Mouse (Mus musculus): ENCODE measurements around the gene Rarg.
A peak's percentile ranks its signal among the peaks of the same experiment; 100 is the strongest.

Gene Rarg

DNA sequence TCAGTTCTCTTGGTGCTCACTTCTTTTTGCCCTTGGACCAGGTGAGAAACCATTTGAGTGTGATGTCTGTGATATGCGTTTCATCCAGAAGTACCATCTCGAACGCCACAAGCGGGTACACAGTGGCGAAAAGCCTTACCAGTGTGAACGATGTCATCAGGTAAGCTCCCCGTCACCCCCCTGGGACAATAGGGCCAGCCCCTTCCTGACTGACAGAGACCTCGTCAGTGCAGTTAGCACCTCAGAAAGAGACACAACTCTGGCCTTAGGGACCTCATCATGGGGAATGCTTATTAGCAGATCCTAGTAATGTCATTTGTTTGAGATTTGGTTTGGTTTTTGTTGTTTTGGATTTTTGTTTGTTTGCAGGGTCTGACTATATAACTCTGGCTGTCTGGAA lies 48.2 kb downstream of the Rarg start:
- no peak for ATAC-seq (ENCODE audit: insufficient number of reproducible peaks, low FRiP score, low TSS enrichment)

DNA sequence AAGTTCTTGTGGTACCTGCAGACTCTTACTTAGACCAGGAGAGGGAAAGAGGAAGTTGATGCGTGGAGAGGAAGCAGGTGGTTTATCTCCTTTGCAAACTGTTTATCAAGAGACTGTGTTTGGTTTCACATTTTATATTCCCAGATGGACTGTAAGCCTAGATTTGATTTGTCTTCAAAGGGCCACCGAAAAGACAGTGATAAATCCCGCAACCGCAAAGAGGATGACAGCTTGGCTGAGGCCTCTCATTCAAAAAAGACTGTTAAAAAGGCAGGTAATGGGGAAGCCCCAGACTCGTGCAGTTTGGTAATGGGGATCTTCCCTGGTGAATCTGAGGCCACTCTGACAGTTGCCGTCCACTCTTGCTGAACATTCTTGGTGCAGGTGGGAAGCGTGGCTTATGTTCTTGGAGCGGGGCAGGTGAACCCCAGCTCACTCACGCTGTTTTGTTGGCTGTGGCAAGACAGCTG lies 49.2 kb downstream of the Rarg start:
- no peak for ATAC-seq (ENCODE audit: insufficient number of reproducible peaks, low FRiP score, low TSS enrichment)

DNA sequence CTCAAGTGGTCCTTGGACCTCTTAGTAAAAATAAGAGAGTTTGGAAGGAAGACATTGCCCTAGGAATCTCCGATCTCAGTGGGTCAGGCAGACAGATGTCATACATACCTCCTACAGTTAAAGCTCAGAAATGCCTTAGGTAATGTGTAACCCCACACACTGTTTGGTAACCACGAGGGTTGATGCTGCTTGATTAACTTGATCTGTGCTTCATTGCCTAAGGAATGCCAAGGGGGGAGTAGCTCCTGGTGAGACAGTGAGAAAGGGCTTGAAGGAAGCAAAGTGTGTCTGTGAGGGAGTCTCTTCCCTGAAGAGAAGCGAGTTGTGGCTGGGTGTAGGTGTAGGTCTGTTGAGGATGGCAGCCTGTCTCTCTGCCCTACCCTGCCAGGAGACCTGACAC lies 50.0 kb downstream of the Rarg start:
- ATAC-seq (ENCODE audit: insufficient number of reproducible peaks, low FRiP score, low TSS enrichment): no peak

DNA sequence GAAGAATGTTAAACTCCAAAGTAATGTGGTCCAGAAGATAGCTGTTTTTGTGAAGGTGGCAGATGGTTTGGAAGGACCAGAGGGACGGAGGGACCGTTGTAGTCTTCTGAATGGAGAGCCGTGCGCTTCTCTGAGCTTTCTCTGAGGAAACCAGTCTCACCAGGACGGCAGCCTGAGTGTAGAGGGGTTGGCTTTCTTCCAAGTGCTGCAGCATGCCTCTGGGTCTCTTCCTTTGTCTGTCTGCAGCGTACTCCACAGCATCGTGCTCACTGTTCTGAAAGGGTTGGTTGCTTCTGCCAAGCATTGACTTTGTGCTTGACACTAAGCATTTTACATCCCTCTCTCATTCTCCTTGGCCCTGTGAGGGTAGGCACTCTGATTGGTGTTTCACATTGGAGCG lies 51.5 kb downstream of the Rarg start:
- ATAC-seq (ENCODE audit: insufficient number of reproducible peaks, low FRiP score, low TSS enrichment): no peak

DNA sequence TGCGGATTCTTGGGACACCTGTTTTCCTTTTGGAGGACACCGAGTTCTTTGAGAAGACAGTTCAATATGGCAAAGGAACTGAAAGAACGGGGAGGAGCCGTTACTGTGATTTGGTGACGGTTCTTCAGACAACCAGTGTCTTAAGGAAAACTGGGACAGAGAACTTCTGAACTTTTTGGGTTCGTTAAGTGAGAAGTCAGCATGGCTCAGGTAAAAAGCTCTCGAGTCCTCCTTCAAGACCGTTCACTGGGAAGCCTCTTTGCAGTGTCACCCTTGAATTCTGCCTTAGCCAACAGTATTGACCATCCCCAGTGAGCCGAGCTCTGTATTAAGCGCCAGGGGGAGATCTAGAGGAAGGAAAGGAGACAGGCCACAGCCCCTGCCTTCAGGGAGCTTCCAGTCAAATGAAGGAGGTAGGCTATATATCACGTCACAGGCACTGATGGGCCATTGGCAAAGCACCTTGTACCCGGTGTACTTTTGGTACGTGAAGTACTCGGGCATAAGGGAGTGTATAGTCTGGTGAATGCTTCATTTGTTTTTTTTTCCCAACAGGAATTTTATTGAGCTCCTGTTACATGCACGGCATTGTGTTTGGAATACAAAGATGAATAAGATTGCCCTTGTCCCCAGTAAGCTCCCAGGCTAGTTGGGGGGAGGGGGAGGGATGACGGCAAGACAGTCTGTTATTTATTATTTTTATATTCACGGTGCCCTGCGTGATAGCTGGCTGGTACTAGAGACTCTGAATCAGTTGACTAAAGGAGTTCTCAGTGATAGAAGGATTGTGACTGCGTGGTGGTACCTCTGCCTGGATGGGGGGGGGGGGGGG lies 52.4 kb downstream of the Rarg start, which contains the start of gene Csad:
TSS of gene Csad (minus strand) at position 51 of the 832 bp plus-strand sequence.
- ATAC-seq (ENCODE audit: insufficient number of reproducible peaks, low FRiP score, low TSS enrichment): no peak

DNA sequence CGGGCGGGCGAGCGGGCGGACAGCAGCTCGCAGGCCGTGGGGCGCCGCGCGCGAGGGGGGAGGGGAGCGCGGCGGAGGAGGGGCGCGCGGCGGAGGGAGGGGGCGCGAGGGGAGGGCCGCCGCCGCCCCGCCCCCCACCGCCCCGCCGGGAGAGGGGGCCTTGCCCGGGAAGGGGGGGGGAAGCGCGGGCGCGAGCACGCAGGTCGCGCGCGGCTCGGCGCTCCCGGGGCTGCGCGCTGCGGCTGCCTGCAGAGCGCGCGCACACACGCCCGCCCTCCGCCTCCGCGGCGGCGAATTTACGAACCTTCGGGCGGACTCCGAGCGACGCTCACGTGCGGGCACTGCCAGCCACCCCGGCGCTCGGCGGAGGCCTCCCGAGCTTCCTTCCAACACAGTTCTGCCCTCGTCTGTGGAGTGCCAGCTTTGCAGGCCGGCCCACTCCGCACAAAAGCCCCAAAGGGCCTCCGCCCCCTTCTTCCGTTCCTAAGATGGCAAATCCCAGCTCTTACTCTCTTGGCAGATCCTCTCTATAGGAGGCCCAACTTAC lies 53.4 kb downstream of the Rarg start:
- ATAC-seq (ENCODE audit: insufficient number of reproducible peaks, low FRiP score, low TSS enrichment): peak; percentile 38; the same call in 1 of the 2 replicates

DNA sequence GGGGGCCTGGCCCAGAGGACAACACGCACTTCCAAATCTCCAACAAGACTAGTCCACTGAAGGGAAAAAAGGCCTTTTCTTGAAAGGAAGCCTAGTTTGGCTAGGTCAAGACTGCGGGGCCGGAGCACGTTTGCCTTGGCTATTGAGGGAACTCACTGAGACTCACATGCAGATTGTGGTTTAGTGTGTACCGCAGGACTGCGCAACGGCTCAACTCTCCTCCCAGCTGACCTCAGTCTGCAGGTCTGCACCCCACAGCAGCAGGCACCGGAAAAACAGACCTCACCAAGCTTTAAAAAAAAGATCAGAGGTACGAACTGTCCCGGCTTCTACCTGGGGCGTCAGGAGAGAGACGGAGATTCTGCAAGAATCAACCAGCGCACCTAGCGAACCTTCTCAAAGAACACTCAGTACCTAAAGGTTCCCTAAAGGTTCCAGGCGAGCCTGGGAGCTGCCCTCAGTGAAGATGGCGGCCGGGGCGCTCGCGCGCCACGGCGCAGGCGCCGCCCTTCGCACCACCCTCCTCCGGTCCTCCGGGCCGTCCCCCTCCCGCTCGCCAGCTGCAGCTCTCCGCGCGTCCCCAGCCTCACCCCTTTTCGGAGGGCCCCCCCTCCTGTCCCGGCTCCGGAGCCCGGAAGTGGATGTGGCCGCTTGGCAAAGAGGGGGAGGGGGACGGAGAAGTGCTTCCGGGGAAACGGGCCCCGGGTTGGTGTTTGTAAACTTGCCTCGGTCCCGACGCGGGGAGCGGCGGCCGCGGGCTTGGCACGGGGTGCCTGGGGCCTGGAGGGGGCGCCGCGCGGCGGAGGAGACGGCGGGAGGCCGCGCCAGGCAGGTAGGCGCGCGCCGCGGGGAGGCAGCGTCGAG lies 54.1 kb downstream of the Rarg start, which contains the start of gene Zfp740:
TSS of gene Zfp740 (plus strand) at position 279 of the 864 bp plus-strand sequence.
- ATAC-seq (ENCODE audit: insufficient number of reproducible peaks, low FRiP score, low TSS enrichment): peak; percentile 94

DNA sequence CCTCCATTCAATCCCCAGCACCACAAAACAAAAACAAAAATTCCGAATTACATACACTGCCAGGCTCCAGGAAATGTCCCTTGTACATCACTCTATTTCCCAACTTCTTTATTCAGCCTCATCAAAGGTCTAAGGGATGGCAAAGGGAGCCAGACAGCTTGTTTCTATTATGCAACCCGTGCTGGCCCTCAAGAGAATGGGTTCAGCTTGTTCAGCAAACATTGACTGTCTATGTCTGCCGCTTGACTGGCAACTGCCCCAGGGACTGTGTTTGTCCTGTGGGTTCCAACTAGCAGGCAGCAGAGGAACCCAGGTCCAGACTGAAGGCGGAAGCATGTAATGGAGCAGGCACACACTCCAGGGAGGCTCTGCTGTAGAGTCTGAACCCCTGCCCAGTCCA lies 58.5 kb downstream of the Rarg start:
- no peak for ATAC-seq (ENCODE audit: insufficient number of reproducible peaks, low FRiP score, low TSS enrichment)

DNA sequence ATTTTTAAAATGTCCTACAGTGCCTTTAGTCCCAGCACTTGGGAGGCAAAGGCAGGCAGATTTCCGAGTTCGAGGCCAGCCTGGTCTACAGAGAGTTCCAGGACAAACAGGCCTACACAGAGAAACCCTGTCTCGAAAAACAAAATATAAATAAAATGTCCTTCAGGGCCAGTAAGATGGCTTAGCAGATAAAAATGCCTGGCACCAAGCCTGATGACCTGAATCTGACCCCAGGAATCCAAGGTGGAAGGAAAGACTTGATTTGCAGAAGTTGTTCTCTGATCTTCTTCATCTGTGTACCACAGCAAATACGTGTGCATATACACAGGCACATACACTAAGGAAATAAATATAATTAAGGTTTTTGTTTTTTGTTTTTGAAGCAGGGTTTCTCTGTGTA lies 61.9 kb downstream of the Rarg start:
- ATAC-seq (ENCODE audit: insufficient number of reproducible peaks, low FRiP score, low TSS enrichment): no peak

DNA sequence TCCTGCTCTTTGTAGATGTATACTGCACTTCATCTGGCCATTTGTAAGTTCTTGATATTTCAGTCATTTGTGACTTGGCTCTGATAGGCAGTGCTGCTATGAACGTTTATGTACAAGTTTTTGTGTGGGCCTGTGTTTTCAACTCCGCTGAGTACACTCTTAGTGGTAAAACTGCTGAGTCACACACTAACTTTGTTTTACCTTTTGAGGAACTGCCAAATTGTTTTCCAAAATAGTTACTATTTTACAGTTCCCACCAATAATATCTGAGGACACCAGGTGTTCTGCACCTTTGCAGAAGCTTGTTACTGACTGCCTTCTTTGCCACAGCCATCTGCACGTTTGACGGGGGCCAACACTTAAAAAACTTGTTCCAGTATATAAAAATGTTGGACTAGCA lies 62.9 kb downstream of the Rarg start:
- ATAC-seq (ENCODE audit: insufficient number of reproducible peaks, low FRiP score, low TSS enrichment): no peak

DNA sequence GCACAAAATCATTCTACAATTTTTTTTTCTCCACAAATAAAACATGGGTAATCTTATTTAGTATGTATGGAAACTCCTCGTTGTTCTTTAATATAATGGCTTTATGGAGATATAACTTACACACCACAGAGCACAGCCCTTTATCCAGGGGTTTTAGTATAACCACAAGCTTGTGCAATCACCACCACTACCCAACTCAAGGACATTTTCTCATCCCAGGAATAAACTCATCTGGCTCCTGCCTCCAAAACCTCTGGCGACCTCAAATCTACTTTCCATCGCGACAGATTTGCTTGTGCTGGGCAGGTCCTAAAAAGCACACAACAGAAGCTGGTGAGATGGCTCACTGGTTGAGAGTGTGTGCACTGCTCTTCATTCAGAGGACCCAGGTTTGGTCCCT lies 63.7 kb downstream of the Rarg start:
- ATAC-seq (ENCODE audit: insufficient number of reproducible peaks, low FRiP score, low TSS enrichment): no peak

DNA sequence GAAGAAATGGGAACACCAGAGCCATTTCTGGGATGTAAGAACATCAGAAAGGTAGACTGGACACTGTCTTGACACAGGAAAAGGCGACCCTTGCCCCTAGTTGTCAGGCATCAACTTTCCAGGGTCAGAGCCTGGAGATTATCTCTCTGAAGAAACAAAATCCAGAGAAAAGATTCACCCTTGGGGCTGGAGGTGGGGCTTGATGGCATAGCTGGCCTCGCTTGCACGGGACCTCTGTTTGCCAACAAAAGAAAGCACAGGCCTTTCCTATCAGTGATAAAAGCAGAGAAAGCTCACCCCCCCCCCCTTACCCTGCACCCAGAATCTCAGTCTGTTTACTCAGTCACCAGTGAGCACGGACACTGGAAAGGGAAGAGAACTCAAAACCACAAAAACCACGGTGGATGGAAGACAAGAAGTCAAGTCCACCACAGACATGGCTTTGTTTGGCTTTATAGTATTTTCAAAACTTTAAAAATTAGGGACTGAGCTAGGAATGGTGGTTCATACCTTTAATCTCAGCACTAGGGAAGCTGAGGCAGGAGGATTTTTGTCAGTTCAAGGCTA lies 64.4 kb downstream of the Rarg start:
- no peak for ATAC-seq (ENCODE audit: insufficient number of reproducible peaks, low FRiP score, low TSS enrichment)

DNA sequence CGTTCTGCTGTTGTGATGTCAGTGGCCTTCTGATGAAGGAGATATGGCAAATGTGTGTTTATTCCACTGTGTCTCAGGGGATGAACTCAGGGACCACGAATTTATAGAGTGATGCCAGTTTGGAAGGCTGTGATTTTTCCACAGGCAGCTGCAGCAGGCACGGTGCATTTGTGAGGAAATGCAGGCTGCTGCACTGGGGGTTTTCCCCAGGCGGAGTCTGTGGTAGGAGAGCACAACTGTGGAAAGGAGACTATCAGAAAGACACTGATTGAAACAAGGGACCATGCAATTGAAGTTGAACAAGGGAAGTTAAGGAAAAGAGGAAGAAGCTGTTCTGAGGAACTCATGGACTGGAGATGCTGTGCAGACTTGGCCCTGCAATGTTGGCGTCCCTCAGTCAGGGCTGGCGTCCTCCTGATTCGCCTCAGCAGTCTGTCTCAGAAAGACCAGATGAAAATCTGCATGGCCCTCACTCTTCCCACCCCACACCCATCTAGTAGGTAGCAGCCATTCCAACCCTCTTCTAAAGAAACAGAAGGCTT lies 65.0 kb downstream of the Rarg start:
- ATAC-seq (ENCODE audit: insufficient number of reproducible peaks, low FRiP score, low TSS enrichment): no peak

DNA sequence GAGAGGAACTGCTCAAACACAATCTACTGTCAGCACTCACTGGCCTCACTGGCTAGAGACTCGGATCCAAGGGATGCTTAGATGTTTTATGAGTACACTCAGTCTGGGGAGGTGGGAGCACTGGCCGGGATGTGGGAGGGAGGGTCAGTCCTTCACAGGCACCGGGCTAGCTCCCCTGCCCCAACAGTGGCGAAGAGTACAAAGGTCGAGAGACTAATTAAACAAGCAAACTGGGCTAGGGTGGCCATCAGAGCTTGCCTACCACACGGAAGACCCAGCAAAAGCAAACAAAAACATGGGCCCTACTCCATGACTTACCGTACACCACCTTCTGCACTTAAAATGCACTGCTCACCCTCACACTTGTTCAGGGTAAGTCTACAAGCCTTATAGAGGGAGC lies 65.6 kb downstream of the Rarg start:
- ATAC-seq (ENCODE audit: insufficient number of reproducible peaks, low FRiP score, low TSS enrichment): no peak

DNA sequence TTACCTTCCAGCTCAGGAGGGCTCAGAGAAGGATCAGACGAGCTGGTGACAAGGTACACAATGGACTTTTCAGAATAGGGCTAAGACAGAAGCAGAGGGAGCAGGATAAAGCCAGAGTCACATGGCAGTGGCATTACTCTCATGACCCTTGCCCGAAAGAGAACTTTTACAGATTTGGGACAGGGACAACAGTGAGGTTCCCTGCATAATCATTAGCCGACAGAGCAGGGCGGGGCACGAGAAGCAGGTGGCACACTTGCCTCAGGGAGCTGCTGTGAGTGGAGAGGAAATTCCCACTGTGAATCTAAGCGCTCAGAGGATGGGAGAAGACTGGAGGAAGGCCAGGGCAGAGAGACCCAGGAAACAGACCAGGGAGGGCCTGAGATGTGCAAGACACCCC lies 68.4 kb downstream of the Rarg start:
- ATAC-seq (ENCODE audit: insufficient number of reproducible peaks, low FRiP score, low TSS enrichment): no peak

DNA sequence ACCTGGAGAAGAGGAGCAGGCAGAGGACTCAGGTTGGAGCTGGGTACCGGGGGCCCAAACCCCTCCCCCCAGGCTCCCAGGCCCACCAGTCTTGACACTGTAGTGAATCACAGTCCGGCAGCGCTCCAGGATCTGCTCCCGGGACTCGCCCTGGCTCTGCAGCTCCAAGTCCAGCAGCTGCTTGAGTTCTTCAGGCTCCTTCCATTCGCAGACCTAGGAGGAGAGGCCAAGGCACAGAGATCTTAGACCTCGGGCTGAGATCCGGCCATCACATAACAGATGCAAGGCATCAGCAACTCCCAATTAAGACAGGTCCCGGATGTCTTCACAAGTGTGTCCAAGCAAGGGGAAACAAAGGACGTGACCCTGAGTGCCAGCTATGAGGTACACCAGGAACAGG lies 69.2 kb downstream of the Rarg start:
- ATAC-seq (ENCODE audit: insufficient number of reproducible peaks, low FRiP score, low TSS enrichment): no peak

DNA sequence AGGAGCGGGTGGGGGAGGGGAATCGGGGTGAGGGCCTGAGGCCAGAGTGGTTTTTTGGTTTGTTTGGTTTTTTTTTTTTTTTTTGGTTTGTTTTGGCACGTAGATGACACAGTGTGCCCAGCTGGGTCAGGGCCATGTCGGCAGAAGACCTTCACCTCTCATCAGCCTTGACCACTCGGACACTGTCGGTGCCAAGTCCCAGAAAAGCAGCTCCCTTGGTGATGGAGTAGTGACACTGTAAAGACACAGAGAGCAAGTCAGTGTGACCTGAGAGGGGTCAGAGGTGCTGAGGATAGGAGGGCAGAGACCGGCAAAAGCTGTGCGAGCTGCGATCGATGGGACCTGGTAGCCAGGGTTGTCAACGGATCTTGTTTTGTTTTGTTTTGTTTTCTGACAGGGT lies 71.1 kb downstream of the Rarg start:
- ATAC-seq (ENCODE audit: insufficient number of reproducible peaks, low FRiP score, low TSS enrichment): no peak

Data from cerebellum, adult (tissue).